Mouse (Mus musculus) mesoderm, embryonic 11.5 days (tissue): ENCODE measurements around the gene Spa17.

Source experiments
- DNase-seq: peaks from one replicate; pipeline ENCODE4 v3.0.0-alpha.2; 2012; ENCODE audit warnings: low read depth, low spot score

Gene Spa17

GRCm38 (mm10) chr9:37567019-37567418 lies 46.5 kb downstream of the Spa17 start:
- no peak for DNase-seq

- no peak for DNase-seq
These were observed 49.7 kb downstream of the Spa17 start for GRCm38 (mm10) chr9:37563805-37564204.

- DNase-seq: no peak
These were observed 52.9 kb downstream of the Spa17 start for GRCm38 (mm10) chr9:37560617-37561016.

GRCm38 (mm10) chr9:37556366-37556765 lies 57.2 kb downstream of the Spa17 start:
- DNase-seq: no peak

GRCm38 (mm10) chr9:37554838-37555748 lies 58.4 kb downstream of the Spa17 start, which contains the start of gene Siae:
Gene Siae (plus strand): TSS chr9:37555698.
- DNase-seq: no peak

GRCm38 (mm10) chr9:37554279-37554678 lies 59.2 kb downstream of the Spa17 start:
- no peak for DNase-seq
